Mouse (Mus musculus) retina, adult 2 months (tissue): ENCODE measurements around the gene Asic2.
"Not testable (repeated sequence)": the region's sequence is repeated elsewhere in the genome, so short reads cannot be mapped to it uniquely, and the experiment has no call there.

Source experiments
- DNase-seq: peaks from one replicate; pipeline ENCODE4 v3.0.0-alpha.2; 2012; ENCODE audit warnings: low read depth, low spot score

The Asic2 gene

GRCm38 (mm10) chr11:81350498-81350897 lies 617.8 kb downstream of the Asic2 start:
- not testable (repeated sequence) for DNase-seq

GRCm38 (mm10) chr11:81331977-81332376 lies 636.3 kb downstream of the Asic2 start:
- DNase-seq: no peak

- DNase-seq: no peak
Observed at GRCm38 (mm10) chr11:81330982-81331381, 637.3 kb downstream of the Asic2 start.

- DNase-seq: no peak
Observed at GRCm38 (mm10) chr11:81328088-81328487, 640.2 kb downstream of the Asic2 start.

- no peak for DNase-seq
Observed at GRCm38 (mm10) chr11:81323146-81323545, 645.1 kb downstream of the Asic2 start.

GRCm38 (mm10) chr11:81322466-81322865 lies 645.8 kb downstream of the Asic2 start:
- no peak for DNase-seq

GRCm38 (mm10) chr11:81290041-81290440 lies 678.2 kb downstream of the Asic2 start:
- no peak for DNase-seq

- no peak for DNase-seq
Observed at GRCm38 (mm10) chr11:81283185-81283584, 685.1 kb downstream of the Asic2 start.

GRCm38 (mm10) chr11:81280070-81280469 lies 688.2 kb downstream of the Asic2 start:
- DNase-seq: no peak

- DNase-seq: no peak
Observed at GRCm38 (mm10) chr11:81277406-81277805, 690.9 kb downstream of the Asic2 start.

- DNase-seq: no peak
Observed at GRCm38 (mm10) chr11:81272677-81273418, 695.4 kb downstream of the Asic2 start.

- no peak for DNase-seq
Observed at GRCm38 (mm10) chr11:81271422-81271821, 696.8 kb downstream of the Asic2 start.

- no peak for DNase-seq
Observed at GRCm38 (mm10) chr11:81270518-81270917, 697.7 kb downstream of the Asic2 start.

- no peak for DNase-seq
Observed at GRCm38 (mm10) chr11:81263757-81264156, 704.5 kb downstream of the Asic2 start.

- DNase-seq: no peak
Observed at GRCm38 (mm10) chr11:81263193-81263592, 705.1 kb downstream of the Asic2 start.

- no peak for DNase-seq
Observed at GRCm38 (mm10) chr11:81261259-81261658, 707.0 kb downstream of the Asic2 start.

- not testable (repeated sequence) for DNase-seq
Observed at GRCm38 (mm10) chr11:81241183-81241582, 727.1 kb downstream of the Asic2 start.

- no peak for DNase-seq
Observed at GRCm38 (mm10) chr11:81239966-81240681, 728.1 kb downstream of the Asic2 start.

- DNase-seq: no peak
Observed at GRCm38 (mm10) chr11:81239091-81239490, 729.2 kb downstream of the Asic2 start.

GRCm38 (mm10) chr11:81236070-81236469 lies 732.2 kb downstream of the Asic2 start:
- DNase-seq: no peak

- no peak for DNase-seq
Observed at GRCm38 (mm10) chr11:81223361-81223760, 744.9 kb downstream of the Asic2 start.

GRCm38 (mm10) chr11:81220786-81221185 lies 747.5 kb downstream of the Asic2 start:
- DNase-seq: no peak

- DNase-seq: no peak
Observed at GRCm38 (mm10) chr11:81205471-81205870, 762.8 kb downstream of the Asic2 start.
